Mouse (Mus musculus): ENCODE data around the gene Ndufs5.

DNA sequence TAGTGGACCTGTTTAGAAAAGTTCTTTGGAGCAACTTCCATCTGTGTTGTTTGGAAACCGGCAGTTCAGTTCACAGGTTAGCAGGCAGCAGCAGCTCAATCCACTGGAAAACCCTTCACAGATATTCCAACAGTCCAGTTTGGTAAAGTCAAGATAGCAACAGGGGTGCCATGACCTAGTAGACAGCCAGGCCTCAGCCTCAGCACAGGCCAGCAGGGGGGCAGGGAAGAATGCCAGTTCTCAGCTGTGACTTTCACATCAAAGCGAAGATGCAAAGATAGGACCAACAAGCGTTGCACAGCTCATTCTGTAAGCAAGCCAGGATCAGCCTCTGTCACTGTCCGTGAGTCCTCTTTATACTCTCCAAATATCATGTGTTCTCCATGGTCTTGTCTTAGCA lies 3.8 kb upstream of the Ndufs5 start:
- TF ChIP-seq CTCF (IDR thresholded peaks at IDR 0.05; ENCODE audit: extremely low read depth, insufficient read length, insufficient replicate concordance, low read depth, low read length) (no peak), POLR2A (IDR thresholded peaks at IDR 0.05; ENCODE audit: low read depth, low read length) (no peak)

Measured in small intestine, adult 2 months (tissue).